Mouse (Mus musculus): Measurements from ENCODE around the gene Kpnb1. TPM values are rescaled to one million over a fixed set of nuclear protein-coding genes. Genes with fewer than 3 reads are reported as not detected.

Kpnb1 gene
- total RNA-seq (2023), result 140 TPM

DNA sequence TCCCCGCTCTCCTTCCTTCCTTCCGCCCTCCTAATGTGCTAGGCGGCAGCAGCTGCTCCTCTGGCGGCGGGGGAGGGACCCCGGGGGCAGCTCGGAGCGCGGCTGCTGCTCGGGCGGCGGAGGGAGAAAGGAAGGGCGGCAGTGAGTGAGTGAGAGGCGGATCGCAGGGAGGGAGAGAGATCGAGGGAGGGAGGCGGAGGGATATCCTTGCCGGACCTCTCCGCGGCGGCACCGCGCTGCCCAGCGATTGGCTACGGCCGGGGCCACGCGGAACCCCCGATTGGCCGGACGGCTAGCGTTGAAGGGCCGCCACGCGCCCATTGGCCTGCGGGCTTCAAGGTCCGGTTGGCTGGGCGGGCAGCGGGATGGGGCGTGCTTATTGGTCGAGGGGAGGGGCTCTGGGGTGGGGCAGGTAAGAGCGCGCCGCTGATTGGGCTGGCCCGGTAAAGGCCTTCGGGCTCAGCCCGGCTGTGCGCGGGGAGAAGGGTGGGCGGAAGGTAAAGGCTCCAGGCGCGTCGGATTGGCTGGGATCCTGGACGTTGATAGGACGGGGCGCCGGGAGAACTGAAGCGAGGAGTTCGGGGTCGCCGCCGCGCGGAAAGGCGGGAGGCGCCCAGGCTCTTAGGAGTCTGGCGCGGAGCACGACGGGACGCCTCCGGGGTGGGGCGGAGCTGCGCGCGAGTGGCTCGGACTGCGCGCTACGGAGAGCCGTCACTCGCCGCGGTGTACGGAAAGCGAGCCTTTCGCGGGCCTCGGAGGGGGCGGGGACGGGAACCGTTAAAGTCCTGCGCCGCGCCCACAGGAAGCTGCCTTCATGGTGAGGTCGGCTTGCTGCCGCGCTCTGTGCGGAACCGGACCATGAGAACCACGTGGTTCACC lies at the start of gene Kpnb1:
TSS of gene Kpnb1 (minus strand) at position 118 of the 879 bp plus-strand sequence.

DNA sequence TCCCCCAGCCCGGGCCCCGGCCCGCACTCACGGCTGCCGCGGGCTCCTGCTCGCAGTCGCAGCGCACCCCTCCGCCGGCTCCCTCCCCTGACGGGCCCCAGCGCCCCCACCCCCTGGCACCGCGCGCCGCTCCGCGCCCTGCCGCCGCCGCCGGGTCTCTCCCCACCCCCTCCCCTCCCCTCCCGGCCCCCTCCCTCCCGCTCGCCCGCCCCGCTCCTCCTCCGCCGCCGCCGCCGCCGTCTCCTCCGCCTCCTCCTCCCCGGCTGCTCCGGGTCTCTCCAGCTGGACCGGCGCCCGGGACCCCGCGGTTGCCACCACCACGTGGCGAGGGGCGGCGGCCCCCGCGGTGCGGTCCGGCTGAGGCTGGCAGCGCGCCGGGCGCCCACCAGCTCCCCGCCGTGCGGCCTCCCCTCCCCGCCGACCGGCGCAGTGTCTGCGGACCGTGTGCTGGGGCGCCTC lies 36.3 kb downstream of the Kpnb1 start, which contains the start of gene Tbkbp1:
TSS of gene Tbkbp1 (minus strand) at position 153 of the 459 bp plus-strand sequence.

DNA sequence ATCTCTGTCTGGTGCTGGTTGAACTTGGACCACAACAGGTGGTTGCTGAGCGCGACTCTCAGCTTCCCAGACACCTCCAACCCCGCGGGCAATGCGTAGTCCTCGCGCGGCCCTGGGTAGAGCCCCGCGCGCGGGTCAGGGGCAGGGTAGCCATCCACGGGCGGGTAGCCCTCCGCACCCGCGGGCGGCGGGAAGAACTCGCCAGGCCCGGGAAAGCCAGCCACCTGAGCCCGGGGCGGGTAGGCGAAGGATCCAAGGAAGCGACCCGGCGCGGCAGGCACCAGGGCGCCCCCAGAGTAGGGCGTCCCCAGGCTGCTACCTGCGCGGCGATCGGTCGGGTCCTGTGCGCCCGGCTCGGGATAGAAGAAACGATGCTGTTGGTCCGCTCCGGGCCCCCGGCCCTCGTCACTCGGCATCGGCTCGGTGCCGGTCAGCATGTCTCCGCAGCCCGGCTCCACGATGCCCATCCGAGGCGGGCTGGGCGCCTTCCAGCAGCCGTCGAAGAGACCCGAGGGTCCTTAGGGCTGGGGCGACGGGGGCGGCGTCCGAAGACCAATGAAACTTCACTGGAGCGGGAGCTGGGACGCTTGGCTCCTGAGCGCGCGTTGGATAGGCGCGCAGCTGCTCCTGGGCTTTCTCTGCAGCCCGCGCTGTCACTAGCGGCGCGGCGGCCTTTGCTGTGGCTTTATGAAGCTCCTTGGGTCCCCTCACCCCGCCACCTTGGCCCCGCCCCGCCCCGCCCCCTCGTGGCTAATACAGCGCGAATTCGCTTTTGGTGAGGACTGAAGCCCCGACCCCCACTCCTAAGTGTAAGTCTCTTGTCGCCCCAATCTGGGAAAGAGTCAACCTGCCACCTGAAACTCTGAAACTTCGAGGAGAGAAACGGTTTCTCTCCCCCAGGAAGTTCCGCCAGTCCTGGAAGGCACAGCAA lies 72.7 kb downstream of the Kpnb1 start, which contains the start of gene Tbx21:
TSS of gene Tbx21 (minus strand) at position 661 of the 931 bp plus-strand sequence.

Other genes starting within 250 kb of the Kpnb1 start
- 24.1 TPM for gene Pnpo, start 243.9 kb downstream of the Kpnb1 start, total RNA-seq (2023)
- 59.5 TPM for gene Sp2, start 204.9 kb downstream of the Kpnb1 start, total RNA-seq (2023)
- 0.73 TPM for gene Sp6, start 174.5 kb downstream of the Kpnb1 start, total RNA-seq (2023)
- 5.8 TPM for gene Scrn2, start 157.9 kb downstream of the Kpnb1 start, total RNA-seq (2023)
- not detected for gene Lrrc46, start 146.5 kb downstream of the Kpnb1 start, total RNA-seq (2023)
- gene Mrpl10, start 146.3 kb downstream of the Kpnb1 start, total RNA-seq (2023), result 44.2 TPM
- gene Osbpl7, start 137.3 kb downstream of the Kpnb1 start, total RNA-seq (2023), result 34.8 TPM
- 2.4 TPM for gene Tbx21, start 72.5 kb downstream of the Kpnb1 start, total RNA-seq (2023)
- gene Tbkbp1, start 36.4 kb downstream of the Kpnb1 start, total RNA-seq (2023), result 0.89 TPM
- 77.5 TPM for gene Npepps, start 92.8 kb upstream of the Kpnb1 start, total RNA-seq (2023)
- 13.8 TPM for gene Mrpl45, start 127.8 kb upstream of the Kpnb1 start, total RNA-seq (2023)
- gene Gpr179, start 164.2 kb upstream of the Kpnb1 start, total RNA-seq (2023), result not detected
- 15.9 TPM for gene Socs7, start 174.7 kb upstream of the Kpnb1 start, total RNA-seq (2023)
- gene Arhgap23, start 227.7 kb upstream of the Kpnb1 start, total RNA-seq (2023), result 0.67 TPM

Data from CD8-positive naive resting alpha-beta T cell, adult 57 days (primary cell).